Mouse (Mus musculus) CH12.LX (cell line): Measurements from ENCODE around the gene Rsu1. TPM values are rescaled to one million over a fixed set of nuclear protein-coding genes. Genes with fewer than 3 reads are reported as not detected.

Experiments
- DNase-seq: peaks from one replicate; pipeline ENCODE4 v3.0.0-alpha.2; 2013; ENCODE audit errors: extremely low read depth
- H3K27ac ChIP-seq: 2 replicates; pipeline ENCODE4 v1.5.1; 2012; ENCODE audit warnings: low read depth, mild to moderate bottlenecking, control low read depth, moderate library complexity; ENCODE audit not compliant: insufficient read depth
- H3K27me3 ChIP-seq: replicated peaks from 2 replicates; pipeline ENCODE3; 2012; ENCODE audit warnings: inconsistent platforms
- H3K36me3 ChIP-seq, 2 experiments: replicated peaks in 1 of 2; 2 replicates each; pipeline versions ENCODE3 to v1.6.1; 2012; ENCODE audit warnings: inconsistent platforms in 1 of 2, low read length in 1 of 2, mild to moderate bottlenecking in 1 of 2, mixed read lengths in 1 of 2, moderate library complexity in 1 of 2; ENCODE audit not compliant: control insufficient read depth in 1 of 2, insufficient read depth in 1 of 2
- H3K4me1 ChIP-seq, 2 experiments: 2 replicates each; pipeline ENCODE4 v1.6.1; 2012; ENCODE audit warnings: inconsistent platforms in 1 of 2, moderate library complexity in 1 of 2; ENCODE audit not compliant: insufficient read depth in 2 of 2, control insufficient read depth in 1 of 2
- H3K4me2 ChIP-seq: 2 replicates; pipeline ENCODE4 v1.6.1; 2012; ENCODE audit warnings: low read depth, mild to moderate bottlenecking, control low read depth; ENCODE audit not compliant: poor library complexity, insufficient read depth, severe bottlenecking
- H3K4me3 ChIP-seq, 3 experiments: fragments of 150-350 bp in 1 of 3; sonication (generic) in 1 of 3; replicated peaks in 1 of 3; 2 replicates each; pipeline versions ENCODE3 to v1.5.1; 2011 to 2012; ENCODE audit warnings: low read depth in 2 of 3, low read length in 2 of 3, mild to moderate bottlenecking in 2 of 3, moderate library complexity in 2 of 3, control low read depth in 1 of 3, improper control_type of control experiment in 1 of 3, inconsistent platforms in 1 of 3, mixed read lengths in 1 of 3; ENCODE audit not compliant: poor library complexity in 1 of 3
- H3K79me2 ChIP-seq: replicated peaks from 2 replicates; pipeline ENCODE4 v1.6.1; 2012; ENCODE audit warnings: mild to moderate bottlenecking, moderate library complexity; ENCODE audit not compliant: control insufficient read depth, poor library complexity, insufficient read depth, severe bottlenecking; ENCODE audit errors: extremely low read depth
- H3K9ac ChIP-seq: 2 replicates; pipeline ENCODE4 v1.6.1; 2012; ENCODE audit warnings: low read depth, mild to moderate bottlenecking, control low read depth, moderate library complexity; ENCODE audit not compliant: insufficient read depth
- H3K9me3 ChIP-seq: replicated peaks from 2 replicates; pipeline ENCODE3; 2012; ENCODE audit warnings: low read length, inconsistent platforms, mixed read lengths
- BHLHE40 ChIP-seq: IDR thresholded peaks from 2 replicates; pipeline ENCODE4 v1.6.1; 2011; ENCODE audit warnings: mild to moderate bottlenecking, low read depth, low read length, improper control_type of control experiment
- CHD1 ChIP-seq: IDR thresholded peaks from 2 replicates; pipeline ENCODE4 v1.6.1; 2012; ENCODE audit warnings: low read depth, low read length, improper control_type of control experiment, inconsistent platforms
- CHD2 ChIP-seq: IDR thresholded peaks from 2 replicates; pipeline ENCODE4 v1.6.1; 2011; ENCODE audit warnings: low read length, improper control_type of control experiment
- CTCF ChIP-seq, 2 experiments: IDR thresholded peaks in 1 of 2; conservative IDR thresholded peaks in 1 of 2; 2 replicates each; pipeline ENCODE4 v1.5.1; 2011 to 2012; ENCODE audit warnings: low read depth in 2 of 2, low read length in 2 of 2, improper control_type of control experiment in 1 of 2, inconsistent platforms in 1 of 2, mild to moderate bottlenecking in 1 of 2, moderate library complexity in 1 of 2
- E2F4 ChIP-seq: IDR thresholded peaks from 2 replicates; pipeline ENCODE4 v1.6.1; 2011; ENCODE audit warnings: low read depth, low read length, improper control_type of control experiment; ENCODE audit not compliant: insufficient replicate concordance
- ELF1 ChIP-seq: IDR thresholded peaks from 2 replicates; pipeline ENCODE4 v1.6.1; 2014; ENCODE audit warnings: low read depth, mild to moderate bottlenecking, inconsistent platforms, low read length, improper control_type of control experiment
- EP300 ChIP-seq: IDR thresholded peaks from 2 replicates; pipeline ENCODE4 v1.6.1; 2011; ENCODE audit warnings: low read length, improper control_type of control experiment
- ETS1 ChIP-seq: conservative IDR thresholded peaks from 2 replicates; pipeline ENCODE4 v1.6.1; 2012; ENCODE audit warnings: low read depth, mild to moderate bottlenecking, inconsistent platforms, low read length, improper control_type of control experiment, moderate library complexity
- HCFC1 ChIP-seq: IDR thresholded peaks from 2 replicates; pipeline ENCODE4 v1.6.1; 2012; ENCODE audit warnings: low read depth, mild to moderate bottlenecking, inconsistent platforms, low read length, improper control_type of control experiment
- IRF4 ChIP-seq: IDR thresholded peaks from 2 replicates; pipeline ENCODE4 v1.6.1; 2014; ENCODE audit warnings: low read depth, mild to moderate bottlenecking, inconsistent platforms, low read length, improper control_type of control experiment
- JUN ChIP-seq: IDR thresholded peaks from 2 replicates; pipeline ENCODE4 v1.6.1; 2011; ENCODE audit warnings: low read depth, mild to moderate bottlenecking, low read length, improper control_type of control experiment, moderate library complexity; ENCODE audit not compliant: insufficient read depth
- JUND ChIP-seq: conservative IDR thresholded peaks from 2 replicates; pipeline ENCODE4 v1.6.1; 2011; ENCODE audit warnings: low read depth, low read length, improper control_type of control experiment
- KAT2A ChIP-seq: IDR thresholded peaks from 2 replicates; pipeline ENCODE4 v1.6.1; 2012; ENCODE audit warnings: low read length, improper control_type of control experiment, inconsistent platforms; ENCODE audit not compliant: insufficient replicate concordance
- MAFK ChIP-seq: IDR thresholded peaks from 2 replicates; pipeline ENCODE4 v1.6.1; 2011; ENCODE audit warnings: low read length, improper control_type of control experiment; ENCODE audit not compliant: insufficient replicate concordance
- MAX ChIP-seq: IDR thresholded peaks from 2 replicates; pipeline ENCODE4 v1.6.1; 2011; ENCODE audit warnings: low read length, improper control_type of control experiment
- MEF2A ChIP-seq: IDR thresholded peaks from 2 replicates; pipeline ENCODE4 v1.6.1; 2014; ENCODE audit warnings: low read depth, mild to moderate bottlenecking, inconsistent platforms, low read length, improper control_type of control experiment, borderline replicate concordance
- NELFE ChIP-seq: IDR thresholded peaks from 2 replicates; pipeline ENCODE4 v1.6.1; 2011; ENCODE audit warnings: low read depth, low read length, improper control_type of control experiment
- NRF1 ChIP-seq: IDR thresholded peaks from 2 replicates; pipeline ENCODE4 v1.6.1; 2014; ENCODE audit warnings: low read depth, mild to moderate bottlenecking, inconsistent platforms, low read length, improper control_type of control experiment, moderate library complexity
- PAX5 ChIP-seq: IDR thresholded peaks from 2 replicates; pipeline ENCODE4 v1.6.1; 2012; ENCODE audit warnings: low read length, inconsistent platforms, mixed read lengths
- POLR2A ChIP-seq: IDR thresholded peaks from 2 replicates; pipeline ENCODE4 v1.6.1; 2011; ENCODE audit warnings: low read depth, mild to moderate bottlenecking, improper control_type of control experiment, low read length
- POLR2AphosphoS2 ChIP-seq: IDR thresholded peaks from 2 replicates; pipeline ENCODE4 v1.6.1; 2011; ENCODE audit warnings: low read depth, low read length, improper control_type of control experiment
- RAD21 ChIP-seq: IDR thresholded peaks from 2 replicates; pipeline ENCODE4 v1.6.1; 2011; ENCODE audit warnings: low read depth, mild to moderate bottlenecking, low read length, improper control_type of control experiment, moderate library complexity
- SMC3 ChIP-seq: IDR thresholded peaks from 2 replicates; pipeline ENCODE4 v1.6.1; 2011; ENCODE audit warnings: low read depth, low read length, improper control_type of control experiment
- UBTF ChIP-seq: IDR thresholded peaks from 2 replicates; pipeline ENCODE4 v1.6.1; 2012; ENCODE audit warnings: low read depth, mild to moderate bottlenecking, inconsistent platforms, low read length, improper control_type of control experiment, moderate library complexity
- USF1 ChIP-seq: IDR thresholded peaks from 2 replicates; pipeline ENCODE4 v1.6.1; 2014; ENCODE audit warnings: low read depth, mild to moderate bottlenecking, inconsistent platforms, low read length, improper control_type of control experiment
- USF2 ChIP-seq: conservative IDR thresholded peaks from 2 replicates; pipeline ENCODE4 v1.6.1; 2011; ENCODE audit warnings: low read depth, low read length, improper control_type of control experiment
- ZC3H11A ChIP-seq: IDR thresholded peaks from 2 replicates; pipeline ENCODE4 v1.6.1; 2012; ENCODE audit warnings: low read depth, mild to moderate bottlenecking, inconsistent platforms, low read length, improper control_type of control experiment
- dilution Hi-C: fragments of 300-500 bp; cut with MboI; formaldehyde crosslinking; loops from 2 replicates; pipeline ENCODE4 v1.14.3; 2020; ENCODE audit warnings: low sequenced_read_pairs; ENCODE audit not compliant: extremely low pct_unique_long_range_greater_than_20kb, extremely low pct_ligation_motif_present
- in situ Hi-C: fragments of 300-500 bp; cut with MboI; formaldehyde crosslinking; loops from 3 replicates; pipeline ENCODE4 v1.14.3; 2019; ENCODE audit warnings: low sequenced_read_pairs, low pct_ligation_motif_present, low pct_unique_long_range_greater_than_20kb, mixed read lengths
- polyA plus RNA-seq: library from polyadenylated mRNA; unstranded; fragments of >175 nt; gene quantifications from 2 replicates; pipeline ENCODE4 v1.2.1, GENCODE M21; 2012; ENCODE audit warnings: low read depth; ENCODE audit not compliant: insufficient read length
- total RNA-seq, 2 experiments: library from RNA; depleted of rRNA; stranded (reverse); fragments of 300-350 nt in 1 of 2; fragments of >200 nt in 1 of 2; gene quantifications; 2 replicates each; pipeline ENCODE4 v1.2.3; 2012 to 2014

The Rsu1 gene
- total and polyA plus RNA-seq, 3 experiments: 29.5 to 108 (median 86.4) TPM

GRCm38 (mm10) chr2:13299031-13299430 lies 27.8 kb upstream of the Rsu1 start:
- H3K4me1 ChIP-seq: no peaks in the 10 kb centered on the region
- TF ChIP-seq HCFC1 (no peak), KAT2A (no peak), CHD2 (no peak), PAX5 (no peak), JUND (no peak), MEF2A (no peak), MAFK (no peak), USF1 (no peak), E2F4 (no peak), CTCF (conservative IDR thresholded peaks at IDR 0.05 in 1 of 2, IDR thresholded peaks at IDR 0.05 in 1 of 2; ENCODE audit: low read depth in 2 of 2, low read length in 2 of 2) (peak in 1 of 2 experiments; percentile 62; a peak in 2 of 4 replicates), USF2 (no peak), ELF1 (no peak), MAX (no peak), NELFE (no peak), SMC3 (peak; percentile 61), EP300 (no peak), RAD21 (peak; percentile 68), UBTF (no peak), ZC3H11A (peak; percentile 15; the same call in 1 of the 2 replicates), ETS1 (no peak)
- H3K9ac ChIP-seq: no peak overlapping the region
- H3K9me3 ChIP-seq: no peaks in the 10 kb centered on the region
- in situ Hi-C loops (loop anchor here (10.0 to 25.0 kb wide), 2 partner anchors 488 to 636 kb away; partner anchors contain the start of gene St8sia6), dilution Hi-C loops (no loop called here)
- no peaks in the 10 kb centered on the region for H3K79me2 ChIP-seq
- H3K27ac ChIP-seq: no peak overlapping the region
- H3K4me2 ChIP-seq: no peak overlapping the region
- peak; percentile 10 for DNase-seq
- H3K36me3 ChIP-seq: no peaks in the 10 kb centered on the region
- no peak overlapping the region for H3K4me3 ChIP-seq
- no peaks in the 10 kb centered on the region for H3K27me3 ChIP-seq

GRCm38 (mm10) chr2:13297733-13298132 lies 26.5 kb upstream of the Rsu1 start:
- Histone ChIP-seq H3K4me1 (no peaks in the 10 kb centered on the region), H3K4me2 (no peak overlapping the region), H3K4me3 (no peak overlapping the region)
- dilution Hi-C loops: no loop called here
- no peak for TF ChIP-seq POLR2A
- TF ChIP-seq HCFC1: no peak
- TF ChIP-seq ELF1: no peak
- TF ChIP-seq USF2: no peak
- no peak for TF ChIP-seq JUN
- no peak for TF ChIP-seq NRF1
- no peak for TF ChIP-seq JUND
- no peak for TF ChIP-seq BHLHE40
- TF ChIP-seq SMC3: no peak
- TF ChIP-seq IRF4: no peak
- no peak for TF ChIP-seq CTCF (conservative IDR thresholded peaks at IDR 0.05 in 1 of 2, IDR thresholded peaks at IDR 0.05 in 1 of 2; ENCODE audit: low read depth in 2 of 2, low read length in 2 of 2)
- TF ChIP-seq POLR2AphosphoS2: no peak
- no peak for TF ChIP-seq EP300
- no peak for TF ChIP-seq USF1
- no peak for TF ChIP-seq MAFK
- TF ChIP-seq CHD1: no peak
- TF ChIP-seq NELFE: no peak
- TF ChIP-seq, all 38 proteins: peak for 0
- no peak for DNase-seq
- Histone ChIP-seq H3K27me3 (no peaks in the 10 kb centered on the region), H3K79me2 (no peaks in the 10 kb centered on the region), H3K9ac (no peak overlapping the region), H3K36me3 (no peaks in the 10 kb centered on the region), H3K9me3 (no peaks in the 10 kb centered on the region), H3K27ac (no peak overlapping the region)
- in situ Hi-C loops: loop anchor here (10.0 to 25.0 kb wide), 2 partner anchors 490 to 637 kb away; partner anchors contain the start of gene St8sia6
